Mouse (Mus musculus) T-helper 2 cell (primary cell): ENCODE results near the gene Zdhhc12.
"Not testable (repeated sequence)": the region's sequence is repeated elsewhere in the genome, so short reads cannot be mapped to it uniquely, and the experiment has no call there.

ENCODE experiments used
- in situ Hi-C: fragments of 300-600 bp; cut with MboI, MseI; formaldehyde crosslinking; loops from one replicate; pipeline ENCODE4 v1.15.1; 2025; ENCODE audit warnings: high pct_unique_total_duplicates

Zdhhc12 gene

GRCm38 (mm10) chr2:30066046-30066901 lies 27.2 kb downstream of the Zdhhc12 start:
- in situ Hi-C loops, result no loop called here

DNA sequence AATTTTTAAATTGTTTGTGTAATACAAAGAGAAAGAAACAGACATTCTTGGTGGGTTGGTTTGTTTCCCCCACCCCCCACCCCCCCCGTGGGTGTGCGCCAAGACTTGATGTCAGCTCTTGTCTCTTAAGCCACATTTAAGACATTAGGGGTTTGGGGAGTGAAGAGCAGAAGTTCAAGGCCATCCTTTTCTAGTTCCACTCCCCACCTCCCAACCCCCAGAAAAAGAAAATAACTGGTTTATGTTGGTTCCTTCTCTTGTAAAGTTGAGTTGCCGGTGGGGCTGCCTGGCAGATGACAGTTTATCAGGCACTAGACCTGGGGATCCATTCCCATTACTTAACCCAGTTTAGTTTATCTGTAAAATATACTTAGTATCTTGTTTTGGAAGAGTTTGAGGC lies 29.1 kb downstream of the Zdhhc12 start:
- in situ Hi-C loops, result no loop called here

GRCm38 (mm10) chr2:30063791-30064190 lies 29.7 kb downstream of the Zdhhc12 start:
- in situ Hi-C loops, result no loop called here

DNA sequence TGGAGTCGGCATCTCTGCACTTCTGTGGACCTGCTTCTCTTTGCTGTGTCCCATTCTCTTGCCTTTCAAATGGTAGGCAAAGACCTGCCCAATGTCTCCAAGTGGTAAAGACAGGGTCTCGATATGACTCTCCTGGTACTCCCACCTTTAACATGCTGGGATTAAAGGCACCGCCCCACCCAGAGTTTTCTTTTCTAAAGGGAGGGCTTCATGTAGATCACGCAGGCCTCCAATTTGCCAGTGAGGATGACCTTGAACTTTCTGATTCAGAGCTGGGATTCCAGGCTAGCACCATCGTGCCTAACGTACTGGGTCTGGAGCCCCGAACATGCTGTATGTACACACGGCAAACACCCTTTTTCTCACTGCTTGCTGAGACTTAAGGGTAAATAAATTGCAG lies 30.2 kb downstream of the Zdhhc12 start:
- in situ Hi-C loops, result no loop called here

GRCm38 (mm10) chr2:30062249-30063093 lies 31.0 kb downstream of the Zdhhc12 start:
- in situ Hi-C loops, result no loop called here

- in situ Hi-C loops, result no loop called here
These were observed 32.0 kb downstream of the Zdhhc12 start for GRCm38 (mm10) chr2:30061215-30062166.

GRCm38 (mm10) chr2:30058418-30058817 lies 35.0 kb downstream of the Zdhhc12 start:
- in situ Hi-C loops, result no loop called here

DNA sequence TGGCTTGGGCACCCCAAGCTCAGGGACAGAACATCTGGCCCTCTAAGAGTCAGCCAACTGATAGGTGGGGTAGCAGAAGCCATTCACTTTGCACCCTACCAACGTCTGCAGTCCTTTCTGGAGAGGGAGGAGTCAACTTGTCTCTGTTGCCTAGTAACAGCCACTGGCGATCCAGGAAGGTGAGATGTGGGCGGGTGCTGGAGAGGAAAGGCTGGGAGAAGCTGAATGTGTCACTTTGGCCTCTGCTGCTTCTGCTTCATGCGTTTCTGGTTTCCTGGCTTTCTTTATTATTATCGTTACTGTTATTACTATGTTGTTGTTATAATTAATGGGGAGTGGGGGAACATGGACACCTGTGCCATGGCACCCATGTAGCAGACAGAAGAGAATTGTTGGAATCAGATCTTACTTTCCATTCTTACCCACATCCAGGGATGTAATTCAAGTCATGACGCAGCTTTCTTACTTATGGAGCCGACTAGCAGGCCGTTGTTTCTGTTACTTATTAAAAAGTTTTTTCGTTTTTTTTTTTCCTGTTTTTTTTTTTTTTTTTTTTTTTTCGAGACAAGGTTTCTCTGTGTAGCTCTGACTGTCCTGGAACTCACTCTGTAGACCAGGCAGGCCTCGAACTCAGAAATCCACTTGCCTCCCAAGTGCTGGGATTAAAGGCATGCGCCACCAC lies 36.1 kb downstream of the Zdhhc12 start, which contains the start of gene Set:
Set (plus strand) TSS at position 156 of the 682 bp plus-strand sequence.
- in situ Hi-C loops, result no loop called here

DNA sequence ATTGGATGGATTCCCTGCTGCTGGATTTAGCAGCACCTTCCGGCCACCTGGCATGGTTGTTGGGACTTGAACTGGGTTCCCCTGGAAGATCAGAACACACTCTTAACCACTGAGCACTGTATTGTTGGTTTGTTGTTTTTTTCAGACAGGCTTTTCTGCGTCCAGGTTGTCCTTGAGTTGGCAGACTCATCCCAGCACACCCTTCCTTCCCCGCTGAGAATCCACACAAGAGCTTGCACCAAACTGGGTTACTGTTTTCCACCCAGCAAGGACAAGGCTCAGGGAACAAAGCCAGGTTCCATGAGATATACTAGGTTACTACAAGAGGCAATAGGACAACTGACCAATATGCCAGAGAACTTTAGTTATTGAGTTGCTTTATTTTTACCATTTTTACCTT lies 36.7 kb downstream of the Zdhhc12 start:
- in situ Hi-C loops, result no loop called here

DNA sequence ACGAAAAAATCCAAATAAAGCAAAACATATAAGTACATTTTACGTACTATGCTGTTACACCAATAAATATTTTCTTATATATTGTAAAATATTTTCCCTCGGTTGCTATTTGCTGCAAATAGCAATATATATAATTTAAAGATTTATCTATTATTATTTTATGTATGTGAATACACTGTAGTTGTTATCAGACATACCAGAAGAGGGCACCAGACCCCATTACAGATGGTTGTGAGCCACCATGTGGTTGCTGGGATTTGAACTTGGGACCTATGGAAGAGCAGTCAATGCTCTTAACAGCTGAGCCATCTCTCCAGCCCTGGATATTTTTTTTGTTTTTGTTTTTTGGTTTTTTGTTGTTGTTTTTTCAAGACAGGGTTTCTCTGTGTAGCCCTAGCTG lies 38.1 kb downstream of the Zdhhc12 start:
- in situ Hi-C loops, result not testable (repeated sequence)

GRCm38 (mm10) chr2:30051992-30052761 lies 41.3 kb downstream of the Zdhhc12 start:
- in situ Hi-C loops, result no loop called here

- in situ Hi-C loops, result loop anchor here (5.0 kb wide), 1 partner anchor 47 kb away; no protein-coding TSS in a partner anchor
These were observed 43.6 kb downstream of the Zdhhc12 start for GRCm38 (mm10) chr2:30049831-30050230.

DNA sequence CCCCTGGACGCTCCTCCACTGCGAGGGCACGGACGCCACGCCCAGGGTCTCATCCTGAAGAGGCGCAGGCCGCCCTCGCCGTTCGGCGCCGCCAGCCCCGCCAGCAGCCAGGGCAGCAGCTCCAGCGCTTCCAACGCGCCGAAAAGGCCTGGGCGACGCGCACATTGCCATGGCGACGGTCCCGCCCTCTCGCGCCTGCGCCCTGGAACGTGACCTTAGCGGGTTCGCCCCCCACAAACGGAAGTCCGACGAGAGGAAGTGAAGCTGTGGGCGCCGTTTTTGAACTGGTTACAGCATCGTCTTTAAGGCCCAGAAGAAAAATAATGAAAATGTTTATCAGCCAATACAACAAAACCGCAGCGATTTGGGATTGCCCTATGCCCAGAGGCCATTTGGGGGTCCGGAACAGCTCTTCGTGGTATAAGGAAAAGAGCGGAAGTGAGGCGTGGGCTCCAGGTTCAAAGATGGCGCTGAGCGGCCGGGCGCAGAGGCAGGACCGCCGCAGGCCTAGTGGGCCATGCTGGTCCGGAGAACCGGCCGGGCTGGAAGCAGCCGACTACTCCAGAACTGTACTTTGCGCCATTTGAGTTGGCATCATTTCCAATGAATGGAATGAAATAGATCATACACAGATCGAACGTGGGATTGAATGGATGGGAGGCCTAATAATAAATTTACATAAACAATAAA lies 44.6 kb downstream of the Zdhhc12 start, which contains the start of gene Wdr34:
Wdr34 (minus strand) TSS at position 183 of the 690 bp plus-strand sequence.
- in situ Hi-C loops, result loop anchor here (5.0 kb wide), 1 partner anchor 48 kb away; no protein-coding TSS in a partner anchor

- in situ Hi-C loops, result loop anchor here (5.0 kb wide), 1 partner anchor 49 kb away; no protein-coding TSS in a partner anchor
These were observed 45.3 kb downstream of the Zdhhc12 start for GRCm38 (mm10) chr2:30048101-30048501.

DNA sequence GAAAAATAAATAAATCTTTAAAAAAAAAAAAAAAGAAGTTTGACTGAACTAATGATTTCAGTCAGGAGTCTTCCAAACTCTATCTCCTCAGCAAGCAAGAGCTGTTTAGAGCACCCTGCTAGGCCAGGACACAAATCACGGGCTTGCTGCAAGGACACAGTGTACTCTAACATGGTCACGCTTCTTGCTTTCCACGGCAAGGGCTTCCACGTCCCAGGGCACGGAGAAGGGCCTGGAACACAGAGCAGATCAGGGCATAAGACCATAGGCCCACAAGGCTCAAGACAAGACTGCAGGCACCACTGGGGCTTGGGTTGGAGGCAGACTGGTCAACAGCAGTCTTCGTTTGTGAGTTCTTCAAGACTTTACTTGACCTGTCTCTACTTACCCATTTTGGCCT lies 46.3 kb downstream of the Zdhhc12 start:
- in situ Hi-C loops, result loop anchor here (5.0 kb wide), 1 partner anchor 50 kb away; no protein-coding TSS in a partner anchor

DNA sequence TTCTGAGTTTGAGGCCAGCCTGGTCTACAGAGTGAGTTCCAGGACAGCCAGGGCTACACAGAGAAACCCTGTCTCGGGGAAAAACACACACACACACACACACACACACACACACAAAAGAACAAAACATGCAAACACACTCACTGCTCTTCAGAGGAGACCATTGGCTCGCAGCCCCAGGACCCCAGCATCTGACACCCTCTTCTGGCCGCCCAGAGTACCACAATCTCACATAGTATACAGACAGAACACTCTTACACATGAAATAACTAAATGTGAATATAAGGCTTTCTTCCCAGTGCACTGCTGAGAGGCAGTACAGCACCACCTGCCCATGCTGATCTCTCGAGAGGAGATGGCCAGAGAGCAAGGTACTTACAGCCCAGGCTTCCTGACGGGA lies 48.9 kb downstream of the Zdhhc12 start:
- in situ Hi-C loops, result no loop called here

DNA sequence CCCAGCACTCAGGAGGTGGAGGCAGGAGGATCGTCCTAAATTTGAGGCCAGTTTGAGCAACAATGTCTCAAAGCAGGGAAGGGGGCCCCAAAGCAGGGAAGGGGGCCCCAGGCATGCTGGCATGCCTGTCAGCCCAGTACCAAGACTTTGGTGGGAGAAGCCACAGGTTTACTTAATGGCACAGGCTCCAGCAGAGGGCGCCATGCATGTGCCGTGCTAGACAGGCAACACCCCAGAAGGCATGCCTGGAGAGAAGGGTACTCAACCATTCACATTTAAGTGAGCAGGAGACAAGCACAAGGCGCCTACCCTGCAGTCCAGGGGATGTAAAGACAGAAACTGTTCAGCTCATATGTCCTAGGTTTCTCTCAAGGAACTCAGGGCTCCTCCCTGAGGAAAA lies 51.0 kb downstream of the Zdhhc12 start:
- in situ Hi-C loops, result no loop called here
